Mouse (Mus musculus) thymus, adult 2 months (tissue): ENCODE results near the gene G430095P16Rik. TPM values are rescaled to one million over a fixed set of nuclear protein-coding genes. Genes with fewer than 3 reads are reported as not detected.

Experiments used
- DNase-seq: peaks from one replicate; pipeline ENCODE4 v3.0.0; 2021
- H3K27ac ChIP-seq: fragments of 200-500 bp; 2 replicates; pipeline ENCODE4 v1.5.1; 2012; ENCODE audit warnings: low read length, control low read depth; ENCODE audit not compliant: control insufficient read depth, insufficient read depth
- H3K27me3 ChIP-seq: fragments of 200-500 bp; 2 replicates; pipeline ENCODE4 v1.6.1; 2012; ENCODE audit warnings: mild to moderate bottlenecking, low read length, moderate library complexity, mixed read lengths; ENCODE audit not compliant: control insufficient read depth, insufficient read depth
- H3K36me3 ChIP-seq: fragments of 200-500 bp; 2 replicates; pipeline ENCODE4 v1.6.1; 2012; ENCODE audit warnings: mild to moderate bottlenecking, low read length, moderate library complexity; ENCODE audit not compliant: control insufficient read depth, insufficient read depth
- H3K4me1 ChIP-seq: fragments of 200-500 bp; replicated peaks from 2 replicates; pipeline ENCODE4 v1.6.1; 2012; ENCODE audit warnings: low read length; ENCODE audit not compliant: control insufficient read depth, insufficient read depth
- H3K4me3 ChIP-seq: fragments of 200-500 bp; 2 replicates; pipeline ENCODE4 v1.5.1; 2012; ENCODE audit warnings: mild to moderate bottlenecking, low read length, control low read depth, moderate library complexity; ENCODE audit not compliant: control insufficient read depth, insufficient read depth
- CTCF ChIP-seq: fragments of 200-500 bp; IDR thresholded peaks from 2 replicates; pipeline ENCODE4 v1.5.1; 2012; ENCODE audit warnings: mild to moderate bottlenecking, control low read depth, low read length, moderate library complexity, borderline replicate concordance; ENCODE audit not compliant: control insufficient read depth, poor library complexity, insufficient read depth; ENCODE audit errors: extremely low read depth
- POLR2A ChIP-seq: fragments of 200-500 bp; IDR thresholded peaks from 2 replicates; pipeline ENCODE4 v1.6.1; 2012; ENCODE audit warnings: mild to moderate bottlenecking, low read length, control low read depth, moderate library complexity; ENCODE audit not compliant: control insufficient read depth, poor library complexity, insufficient read depth; ENCODE audit errors: extremely low read depth
- WGBS: fragments of 180-500 bp; shearing (Covaris S2); methylation state at CpG from one replicate; pipeline ENCODE4 v1.1.7; 2018; 5-methylcytosine and 5-hydroxymethylcytosine counted together
- polyA plus RNA-seq: library from polyadenylated mRNA; depleted of rRNA; stranded (reverse); fragments of >200 nt; gene quantifications from 2 replicates; pipeline ENCODE4 v1.2.3, GENCODE M21; 2012; rRNA removed

The G430095P16Rik gene
- polyA plus RNA-seq, result 1.8 and 2.6 TPM in 2 replicates

DNA sequence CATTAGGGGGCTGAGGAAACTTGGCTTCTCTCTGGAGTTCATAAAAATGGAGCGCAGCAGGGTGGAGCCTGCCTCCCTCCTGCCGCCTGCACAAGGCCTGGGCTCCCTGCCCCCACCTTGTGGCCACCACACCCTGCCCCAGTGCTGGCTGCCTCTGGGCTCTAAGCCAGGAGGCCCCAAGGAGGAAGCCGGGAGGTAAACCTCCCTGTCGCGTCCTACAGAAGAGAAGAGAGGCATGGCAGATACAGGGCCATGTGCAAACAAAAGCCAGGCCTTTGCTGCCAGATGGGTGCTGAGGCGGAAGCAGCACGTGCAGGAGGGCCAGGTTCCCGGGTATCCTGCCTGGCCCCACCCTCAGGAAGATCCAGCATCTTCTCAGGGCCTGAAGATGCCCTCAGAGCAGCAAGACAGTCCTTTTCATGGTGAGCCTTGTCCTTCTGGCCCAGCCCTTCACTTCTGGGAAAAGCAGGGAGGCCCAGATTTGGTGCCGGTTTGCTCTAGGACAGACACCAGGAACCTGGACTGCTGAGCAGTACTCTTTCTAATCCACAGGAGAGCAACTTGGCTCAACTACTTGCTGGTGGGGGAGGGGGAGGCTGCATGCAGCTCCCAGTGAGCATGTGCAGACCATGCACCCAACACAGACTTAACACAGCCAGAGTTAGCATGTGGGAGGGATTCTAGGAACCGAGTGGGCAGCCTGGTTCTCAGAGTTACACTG lies at the start of gene G430095P16Rik:
Gene G430095P16Rik, plus strand, starts transcription at position 158 of the 721 bp plus-strand sequence.
- Histone ChIP-seq H3K27me3 (no peaks in the 10 kb centered on the region), H3K4me3 (peak within 1 kb of the TSS; percentile 18), H3K4me1 (peaks cover 30% of the 10 kb centered on the region), H3K27ac (peak within 1 kb of the TSS; percentile 26; the same call in 1 of the 2 replicates), H3K36me3 (no peaks in the 10 kb centered on the region)
- TF ChIP-seq CTCF, result no peak
- TF ChIP-seq POLR2A, result no peak
- 9% methylated on average over 10 of the region's 10 CpGs for WGBS
- DNase-seq, result peak; percentile 56

DNA sequence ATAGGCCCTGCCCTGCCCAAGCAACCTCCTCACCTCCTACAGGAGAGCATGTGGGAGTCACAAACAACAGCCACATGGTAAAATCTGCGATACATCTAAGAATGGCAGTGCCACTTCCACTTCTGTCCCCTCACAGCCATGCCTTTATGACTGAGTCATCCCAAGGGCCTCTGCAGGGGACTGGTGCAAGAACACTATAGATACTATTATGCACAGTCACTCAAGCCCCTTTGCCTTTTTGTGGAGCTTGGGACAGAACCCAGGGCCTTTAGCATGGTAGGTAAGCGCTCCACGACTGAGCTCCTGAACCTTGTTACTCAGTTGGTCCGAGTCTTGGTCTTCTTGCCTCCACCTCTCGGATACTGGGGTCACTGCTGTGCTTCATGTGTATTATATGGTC lies 45.5 kb upstream of the G430095P16Rik start:
- TF ChIP-seq CTCF (no peak), POLR2A (no peak)
- H3K27ac ChIP-seq, result no peak overlapping the region
- no peak for DNase-seq
- WGBS, result 96% methylated on average over 5 of the region's 5 CpGs
- no peaks in the 10 kb centered on the region for H3K4me1 ChIP-seq
- H3K36me3 ChIP-seq, result peaks cover 31% of the 10 kb centered on the region
- H3K27me3 ChIP-seq, result no peaks in the 10 kb centered on the region
- no peak overlapping the region for H3K4me3 ChIP-seq

DNA sequence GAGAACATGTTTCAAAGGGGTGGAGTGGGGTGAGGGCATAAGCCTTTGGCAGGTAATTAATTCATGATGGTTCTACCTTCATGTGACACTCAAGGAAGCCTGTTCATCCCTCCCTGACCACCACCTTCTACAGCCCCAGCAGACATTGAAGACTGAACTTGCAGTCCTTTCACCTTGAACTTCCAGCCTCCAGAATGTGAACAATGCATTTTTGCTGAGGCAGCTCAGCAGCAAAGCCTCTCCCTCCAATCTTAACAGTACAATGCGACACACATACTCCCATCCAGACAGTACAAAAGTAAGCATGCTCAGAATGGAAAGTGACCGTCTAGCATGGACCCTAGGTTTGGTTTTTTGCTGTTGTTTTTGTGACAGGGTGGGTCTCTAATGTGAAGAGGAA lies 41.3 kb upstream of the G430095P16Rik start:
- TF ChIP-seq CTCF, result no peak
- no peak for TF ChIP-seq POLR2A
- DNase-seq, result no peak
- 94% methylated on average over 2 of the region's 2 CpGs for WGBS
- Histone ChIP-seq H3K4me3 (no peak overlapping the region), H3K36me3 (no peaks in the 10 kb centered on the region), H3K27me3 (no peaks in the 10 kb centered on the region), H3K4me1 (peaks cover 8% of the 10 kb centered on the region), H3K27ac (no peak overlapping the region)

DNA sequence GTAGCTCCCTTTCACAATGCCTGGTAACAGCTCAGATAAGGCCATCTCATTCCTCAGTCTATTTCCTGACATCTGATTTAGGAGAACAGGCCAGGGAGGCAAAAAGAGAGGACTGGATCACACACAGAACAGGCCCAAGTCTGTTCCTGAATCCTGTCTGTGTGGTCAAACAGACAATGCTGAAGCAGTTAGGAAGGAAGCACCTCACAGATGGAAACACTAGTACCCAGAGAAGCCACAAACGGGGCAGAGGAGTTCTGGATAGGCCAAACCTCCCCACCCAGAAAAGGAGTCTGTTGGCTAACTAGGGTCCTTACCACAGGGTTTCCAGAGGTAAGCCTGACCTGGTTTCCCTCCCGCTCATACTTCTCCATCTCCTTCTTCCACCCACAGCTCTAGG lies 40.5 kb upstream of the G430095P16Rik start:
- DNase-seq, result no peak
- H3K27me3 ChIP-seq, result no peaks in the 10 kb centered on the region
- TF ChIP-seq CTCF, result no peak
- no peak for TF ChIP-seq POLR2A
- H3K4me3 ChIP-seq, result no peak overlapping the region
- no peaks in the 10 kb centered on the region for H3K36me3 ChIP-seq
- 26% methylated on average over 2 of the region's 2 CpGs for WGBS
- no peak overlapping the region for H3K27ac ChIP-seq
- peaks cover 12% of the 10 kb centered on the region for H3K4me1 ChIP-seq

- 68% methylated on average over 3 of the region's 3 CpGs for WGBS
- Histone ChIP-seq H3K36me3 (no peaks in the 10 kb centered on the region), H3K27me3 (no peaks in the 10 kb centered on the region), H3K4me3 (no peak overlapping the region), H3K4me1 (peaks cover 13% of the 10 kb centered on the region), H3K27ac (no peak overlapping the region)
- DNase-seq, result no peak
- TF ChIP-seq CTCF (no peak), POLR2A (no peak)
These were observed 38.3 kb upstream of the G430095P16Rik start for GRCm38 (mm10) chr8:84684537-84684936.

DNA sequence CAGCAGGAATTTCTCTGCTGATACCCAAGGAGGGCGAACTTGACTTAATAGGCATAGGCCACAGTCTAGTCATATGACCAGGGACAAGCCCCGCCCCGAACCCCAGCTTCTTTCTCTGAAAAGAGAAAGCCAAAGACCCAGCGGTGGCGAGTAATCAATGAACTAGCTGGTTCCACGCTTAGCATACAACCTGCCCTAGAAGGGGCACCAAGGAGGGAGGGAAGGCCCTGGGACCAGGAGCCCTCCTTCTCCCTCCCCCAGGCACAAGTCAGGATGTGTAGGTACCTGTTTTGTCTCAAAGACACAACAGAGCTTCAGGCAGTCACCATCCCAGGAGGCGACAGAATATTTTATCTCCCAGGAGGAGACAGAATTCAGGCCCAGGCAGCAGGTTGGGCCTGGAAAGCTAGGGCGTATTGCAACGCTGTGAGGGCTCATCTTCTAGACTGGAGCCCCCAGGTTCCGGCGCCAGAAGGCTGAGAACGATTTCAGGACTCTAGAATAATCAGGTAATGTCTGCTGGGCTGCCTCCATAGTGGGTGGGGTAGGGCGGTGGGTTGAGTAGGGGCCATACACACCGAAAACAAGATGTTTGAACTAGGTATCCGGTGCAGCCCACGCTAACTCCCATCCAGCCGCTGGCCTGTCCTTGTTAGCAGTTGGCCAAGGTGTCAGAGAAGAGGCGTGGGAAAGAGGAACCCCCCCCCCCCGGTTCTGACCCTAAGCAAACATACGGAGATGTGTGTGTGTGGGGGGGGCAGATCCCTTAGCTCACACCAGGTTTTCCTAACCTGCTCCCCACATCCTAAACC lies 36.4 kb upstream of the G430095P16Rik start, which contains the start of gene Trmt1:
Gene Trmt1, plus strand, starts transcription at position 117 of the 812 bp plus-strand sequence.
- 3% methylated on average over 20 of the region's 20 CpGs for WGBS
- H3K4me3 ChIP-seq, result peak within 1 kb of the TSS; percentile 52
- peak; percentile 44 for DNase-seq
- TF ChIP-seq POLR2A (no peak), CTCF (no peak)
- H3K27ac ChIP-seq, result peak within 1 kb of the TSS; percentile 35; the same call in 1 of the 2 replicates
- no peaks in the 10 kb centered on the region for H3K36me3 ChIP-seq
- peaks cover 16% of the 10 kb centered on the region for H3K4me1 ChIP-seq
- H3K27me3 ChIP-seq, result no peaks in the 10 kb centered on the region
